Mouse (Mus musculus): ENCODE data around the gene Cfap161. TPM values are rescaled to one million over a fixed set of nuclear protein-coding genes. Genes with fewer than 3 reads are reported as not detected.

Gene Cfap161
- total and polyA plus RNA-seq, 2 experiments from 2014 or later = 0.90 TPM; not detected in 1

DNA sequence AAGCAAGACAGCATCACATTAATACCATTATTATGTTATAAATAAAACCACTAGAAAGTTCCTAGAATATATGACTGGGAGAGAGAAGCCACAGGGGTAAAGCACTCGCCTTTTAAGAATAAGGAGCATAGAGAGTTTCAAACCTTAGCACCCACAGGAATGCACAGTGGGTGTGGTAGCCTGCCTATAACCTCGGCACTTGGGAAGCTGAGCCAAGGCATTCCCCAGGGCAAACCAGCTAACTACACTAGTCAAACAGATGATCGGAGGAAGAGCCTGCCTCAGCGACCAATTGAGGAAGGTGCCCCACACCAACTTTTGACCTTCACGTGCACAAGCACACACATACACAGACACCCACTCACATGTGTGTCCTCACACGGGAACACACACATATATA is 63.4 kb downstream of the Cfap161 start:
- no peak overlapping the region for H3K9ac ChIP-seq (replicated peaks; ENCODE audit: low read depth, low read length)
- H3K9me3 ChIP-seq (replicated peaks; ENCODE audit: control insufficient read depth, low read length) = no peaks in the 10 kb centered on the region
- no peaks in the 10 kb centered on the region for H3K27me3 ChIP-seq (ENCODE audit: control insufficient read depth, insufficient read depth, low read length)
- H3K27ac ChIP-seq (ENCODE audit: low read depth) = no peak overlapping the region
- no peak overlapping the region for H3K4me2 ChIP-seq (ENCODE audit: low read depth, low read length)
- no peak for ATAC-seq (ENCODE audit: insufficient read depth, low read depth)
- TF ChIP-seq CTCF (IDR thresholded peaks at IDR 0.05; ENCODE audit: low read depth) (no peak), EP300 (IDR thresholded peaks at IDR 0.05; ENCODE audit: low read depth) (no peak)
- 71% methylated on average over 6 of the region's 6 CpGs for WGBS
- no peak overlapping the region for H3K4me3 ChIP-seq (ENCODE audit: low read depth, low read length)
- H3K4me1 ChIP-seq (ENCODE audit: control insufficient read depth, insufficient read depth) = no peaks in the 10 kb centered on the region
- no peak for DNase-seq (ENCODE audit: low spot score)
- no peaks in the 10 kb centered on the region for H3K36me3 ChIP-seq (replicated peaks; ENCODE audit: control insufficient read depth, insufficient read depth, low read length)

DNA sequence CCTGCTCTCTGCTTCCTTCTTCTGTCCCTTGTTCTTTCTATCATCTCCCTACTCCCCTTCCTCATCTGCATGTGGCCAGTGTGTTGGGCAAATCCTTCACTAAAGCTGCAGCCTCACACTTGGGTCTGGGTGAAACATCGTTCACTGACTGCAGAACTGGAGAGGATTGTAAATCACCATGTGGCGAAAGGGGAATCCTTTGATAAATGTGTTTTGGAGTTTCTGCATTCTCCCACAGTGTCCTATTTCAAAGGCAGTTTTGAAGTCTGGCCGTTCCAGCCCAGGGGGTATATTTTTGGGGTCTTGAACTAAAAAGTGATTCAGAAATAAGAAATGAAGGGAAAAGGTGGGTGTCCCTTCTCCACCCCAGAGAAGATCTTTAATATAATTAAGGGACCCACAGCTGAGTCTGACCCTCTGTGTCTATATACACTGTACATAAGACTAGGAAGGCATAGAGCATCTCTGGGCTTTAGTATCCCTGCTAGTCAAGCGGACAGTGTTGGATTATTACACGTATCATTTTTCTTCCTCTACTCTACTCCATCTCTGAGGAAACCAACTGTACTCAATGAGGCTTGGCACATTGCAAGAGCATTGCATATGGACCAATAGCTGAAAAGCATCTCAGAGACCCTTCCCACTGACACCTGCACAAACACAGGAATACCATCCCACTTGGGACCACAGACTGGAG is 67.6 kb downstream of the Cfap161 start:
- H3K27me3 ChIP-seq (ENCODE audit: control insufficient read depth, insufficient read depth, low read length) = no peaks in the 10 kb centered on the region
- H3K4me2 ChIP-seq (ENCODE audit: low read depth, low read length) = no peak overlapping the region
- H3K9me3 ChIP-seq (replicated peaks; ENCODE audit: control insufficient read depth, low read length) = no peaks in the 10 kb centered on the region
- ATAC-seq (ENCODE audit: insufficient read depth, low read depth) (no peak), DNase-seq (ENCODE audit: low spot score) (no peak)
- H3K27ac ChIP-seq (ENCODE audit: low read depth) = no peak overlapping the region
- TF ChIP-seq EP300 (IDR thresholded peaks at IDR 0.05; ENCODE audit: low read depth) (no peak), CTCF (IDR thresholded peaks at IDR 0.05; ENCODE audit: low read depth) (no peak)
- H3K9ac ChIP-seq (replicated peaks; ENCODE audit: low read depth, low read length) = no peak overlapping the region
- no peaks in the 10 kb centered on the region for H3K36me3 ChIP-seq (replicated peaks; ENCODE audit: control insufficient read depth, insufficient read depth, low read length)
- peaks cover 4% of the 10 kb centered on the region; the same call in 1 of the 2 replicates for H3K4me1 ChIP-seq (ENCODE audit: control insufficient read depth, insufficient read depth)
- no peak overlapping the region for H3K4me3 ChIP-seq (ENCODE audit: low read depth, low read length)
- WGBS = 74% methylated on average over 5 of the region's 5 CpGs

DNA sequence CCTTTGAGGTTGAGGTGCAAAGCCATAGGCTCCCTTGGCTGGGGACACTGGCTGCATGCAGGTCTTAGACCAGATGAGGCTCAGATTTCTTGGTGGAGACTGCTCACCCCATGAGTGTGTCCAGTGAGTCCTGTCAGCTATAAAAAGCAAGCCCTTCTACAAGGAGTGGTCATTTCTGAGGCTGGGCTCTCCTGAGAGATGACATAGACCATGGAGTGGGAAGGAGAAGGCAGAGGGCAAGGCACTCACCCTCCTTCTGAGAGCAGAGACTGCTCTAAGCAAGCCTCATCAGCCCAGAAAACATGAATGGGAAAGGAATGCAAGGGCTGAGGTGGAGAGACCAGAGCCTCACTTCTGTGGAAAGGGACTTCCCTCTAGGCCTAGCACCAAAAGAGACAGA is 68.9 kb downstream of the Cfap161 start:
- Histone ChIP-seq H3K27me3 (ENCODE audit: control insufficient read depth, insufficient read depth, low read length) (no peaks in the 10 kb centered on the region), H3K4me1 (ENCODE audit: control insufficient read depth, insufficient read depth) (peaks cover 4% of the 10 kb centered on the region; the same call in 1 of the 2 replicates), H3K27ac (ENCODE audit: low read depth) (no peak overlapping the region), H3K4me3 (ENCODE audit: low read depth, low read length) (no peak overlapping the region), H3K36me3 (replicated peaks; ENCODE audit: control insufficient read depth, insufficient read depth, low read length) (no peaks in the 10 kb centered on the region), H3K4me2 (ENCODE audit: low read depth, low read length) (no peak overlapping the region), H3K9me3 (replicated peaks; ENCODE audit: control insufficient read depth, low read length) (no peaks in the 10 kb centered on the region), H3K9ac (replicated peaks; ENCODE audit: low read depth, low read length) (no peak overlapping the region)
- DNase-seq (ENCODE audit: low spot score) (no peak), ATAC-seq (ENCODE audit: insufficient read depth, low read depth) (no peak)
- no peak for TF ChIP-seq EP300 (IDR thresholded peaks at IDR 0.05; ENCODE audit: low read depth)
- no peak for TF ChIP-seq CTCF (IDR thresholded peaks at IDR 0.05; ENCODE audit: low read depth)

DNA sequence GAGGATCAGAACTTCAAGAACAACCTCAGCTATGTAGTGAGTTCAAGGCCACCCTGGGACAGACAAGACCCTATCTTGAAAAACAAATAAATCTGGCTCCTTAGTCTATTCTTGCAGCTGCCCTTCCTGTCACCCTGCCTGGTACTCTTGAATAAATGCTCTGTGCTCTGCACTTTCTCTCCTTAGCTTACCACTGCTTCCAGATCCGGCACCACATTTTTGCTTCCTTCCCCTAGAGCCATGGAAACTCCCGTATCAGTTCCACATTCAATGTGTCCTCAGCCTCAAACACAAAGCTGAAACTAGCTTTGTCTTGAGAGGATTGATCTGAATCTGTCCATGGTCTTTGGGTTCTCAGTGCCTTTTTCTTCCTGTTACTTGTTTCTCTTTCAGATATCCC is 70.1 kb downstream of the Cfap161 start:
- Histone ChIP-seq H3K27ac (ENCODE audit: low read depth) (no peak overlapping the region), H3K36me3 (replicated peaks; ENCODE audit: control insufficient read depth, insufficient read depth, low read length) (no peaks in the 10 kb centered on the region), H3K27me3 (ENCODE audit: control insufficient read depth, insufficient read depth, low read length) (no peaks in the 10 kb centered on the region), H3K4me2 (ENCODE audit: low read depth, low read length) (no peak overlapping the region), H3K4me1 (ENCODE audit: control insufficient read depth, insufficient read depth) (peaks cover 4% of the 10 kb centered on the region; the same call in 1 of the 2 replicates), H3K9ac (replicated peaks; ENCODE audit: low read depth, low read length) (no peak overlapping the region), H3K9me3 (replicated peaks; ENCODE audit: control insufficient read depth, low read length) (no peaks in the 10 kb centered on the region), H3K4me3 (ENCODE audit: low read depth, low read length) (no peak overlapping the region)
- DNase-seq (ENCODE audit: low spot score) (no peak), ATAC-seq (ENCODE audit: insufficient read depth, low read depth) (no peak)
- 45% methylated on average over 2 of the region's 2 CpGs for WGBS
- TF ChIP-seq EP300 (IDR thresholded peaks at IDR 0.05; ENCODE audit: low read depth) (no peak), CTCF (IDR thresholded peaks at IDR 0.05; ENCODE audit: low read depth) (no peak)

Other genes with a start within 250 kb of the Cfap161 start
- 0.04 and 0.23 TPM in 2 replicates for gene Tmc3, start 210.0 kb downstream of the Cfap161 start, total RNA-seq (2014; rRNA removed; ENCODE audit: low replicate concordance)
- gene Tmc3, start 210.0 kb downstream of the Cfap161 start, polyA plus RNA-seq (2015; fragmentation: Nextera tagmentation; extraction: Ambion mirVana) = 0.38 and 0.49 TPM in 2 replicates
- gene Stard5, start 162.9 kb downstream of the Cfap161 start, total RNA-seq (2014; rRNA removed; ENCODE audit: low replicate concordance) = 12.1 and 14.8 TPM in 2 replicates
- gene Stard5, start 162.9 kb downstream of the Cfap161 start, polyA plus RNA-seq (2015; fragmentation: Nextera tagmentation; extraction: Ambion mirVana) = 20.0 and 20.6 TPM in 2 replicates
- 4.3 and 4.6 TPM in 2 replicates for gene Il16, start 49.2 kb downstream of the Cfap161 start, total RNA-seq (2014; rRNA removed; ENCODE audit: low replicate concordance)
- 3.2 and 3.3 TPM in 2 replicates for gene Il16, start 49.2 kb downstream of the Cfap161 start, polyA plus RNA-seq (2015; fragmentation: Nextera tagmentation; extraction: Ambion mirVana)
- 44.6 and 64.1 TPM in 2 replicates for gene Tlnrd1, start 89.4 kb upstream of the Cfap161 start, total RNA-seq (2014; rRNA removed; ENCODE audit: low replicate concordance)
- 6.2 and 6.4 TPM in 2 replicates for gene Tlnrd1, start 89.4 kb upstream of the Cfap161 start, polyA plus RNA-seq (2015; fragmentation: Nextera tagmentation; extraction: Ambion mirVana)
- gene Mesd, start 89.6 kb upstream of the Cfap161 start, total RNA-seq (2014; rRNA removed; ENCODE audit: low replicate concordance) = 21.4 and 54.8 TPM in 2 replicates
- gene Mesd, start 89.6 kb upstream of the Cfap161 start, polyA plus RNA-seq (2015; fragmentation: Nextera tagmentation; extraction: Ambion mirVana) = 58.0 and 60.2 TPM in 2 replicates

Data from heart, postnatal 0 days (tissue).